Comparison of ENCODE assay signal across 15 mouse cellular contexts in the genomic region with DNA sequence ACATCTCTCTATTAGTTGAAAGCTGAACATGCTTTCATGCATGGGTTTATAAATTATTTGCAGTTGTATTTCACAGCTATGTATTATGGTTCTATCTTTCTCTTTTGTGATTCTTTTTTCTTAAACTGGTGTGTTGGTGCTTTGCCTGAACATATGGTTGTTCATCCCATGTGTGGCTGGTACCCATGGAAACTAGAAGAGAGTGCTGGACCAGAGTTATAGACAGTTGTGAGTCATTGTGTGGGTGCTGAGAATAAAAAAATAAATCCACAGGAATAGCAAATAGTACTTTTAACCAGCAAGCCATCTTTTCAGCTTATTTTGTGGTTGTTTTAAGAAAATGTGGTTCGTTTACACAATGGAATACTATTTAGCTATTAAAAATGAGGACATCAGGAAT.
A peak's percentile ranks its signal among the peaks of the same experiment; 100 is the strongest.
DNase-seq lines count a peak whose midpoint lies in the region.
"Had no signal": no experiment of that assay in that cellular context is flagged by ENCODE, and none has a peak within 500 bp of the region (broad histone marks: within the 10 kb centered on the region; RNA-seq: fewer than 3 reads in every experiment).

No protein-coding gene starts in this region.

- intact Hi-C loops in left cerebral cortex, postnatal 14 days (cut with DNase I) = no loop called here
- intact Hi-C loops in left cerebral cortex, postnatal 4 days (cut with DNase I) = no loop called here
- intact Hi-C loops in left cerebral cortex, postnatal 25 days (cut with DNase I) = loop anchor here (1.0 to 10.0 kb wide), 3 partner anchors 164 to 369 kb away; partner anchors contain the start of gene Rai2

- DNase-seq in layer of hippocampus, adult 18-20 months (ENCODE audit: low spot score in 2 of 2) = peak; percentile 2 to 53
- no peak for DNase-seq in layer of hippocampus, postnatal 10 days (ENCODE audit: low spot score in 2 of 2)
- DNase-seq in left cerebral cortex, postnatal 14 days (ENCODE audit: low spot score in 2 of 2) = peak; percentile 10 to 26
- no peak for DNase-seq in left cerebral cortex, postnatal 4 days
- DNase-seq in layer of hippocampus, adult 9-10 months (ENCODE audit: low spot score) = peak; percentile 24
- DNase-seq in left cerebral cortex, postnatal 25 days (ENCODE audit: low spot score in 2 of 2) = peak; percentile 3 to 85
- DNase-seq in T-cell, adult 2 months (ENCODE audit: low spot score) = no peak
- DNase-seq: adrenal gland, adult 8-10 months; adrenal gland, postnatal 36 days; cerebellum, adult 11 months; cerebellum, adult 8-10 months; cerebellum, postnatal 14 days; embryo, embryonic 11 days; gastrocnemius, adult 2 months; gastrocnemius, postnatal 25 days had no signal

Comparison
In these comparisons a context has a peak if more than half of its experiments do, and no peak if none do; other contexts are left out.
1. DNase-seq: peak in layer of hippocampus, adult 18-20 months (2 of 2), left cerebral cortex, postnatal 14 days (2 of 2), layer of hippocampus, adult 9-10 months (single experiment) and left cerebral cortex, postnatal 25 days (2 of 2); none in layer of hippocampus, postnatal 10 days (0 of 2), left cerebral cortex, postnatal 4 days (single experiment) and T-cell, adult 2 months (single experiment).